Mouse (Mus musculus): Measurements from ENCODE around the gene Ddc. TPM values are rescaled to one million over a fixed set of nuclear protein-coding genes. Genes with fewer than 3 reads are reported as not detected.

The Ddc gene
- polyA plus RNA-seq, 1 experiment, result 0.69 TPM

DNA sequence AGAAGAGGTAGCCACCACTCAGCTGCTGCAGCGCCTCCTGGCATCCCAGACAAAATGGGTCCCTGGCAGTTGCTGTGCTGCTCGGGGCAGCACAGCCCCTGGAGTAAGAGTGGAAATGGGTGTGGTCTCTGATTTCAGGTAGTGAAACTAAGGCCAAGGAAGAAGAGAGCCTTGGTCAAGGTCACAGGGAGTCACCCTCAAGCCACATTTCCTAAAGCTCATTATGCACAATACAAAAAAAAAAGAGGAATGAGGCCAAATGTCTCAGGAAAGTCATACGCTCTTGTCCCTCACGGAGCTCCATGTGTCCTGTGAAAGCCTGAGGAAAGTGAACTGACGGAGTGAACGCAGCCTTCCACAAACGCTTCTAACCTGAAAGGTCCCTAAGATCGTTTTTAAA, 116.2 kb downstream of the Ddc start:
- DNase-seq (ENCODE audit: low read depth), result no peak

DNA sequence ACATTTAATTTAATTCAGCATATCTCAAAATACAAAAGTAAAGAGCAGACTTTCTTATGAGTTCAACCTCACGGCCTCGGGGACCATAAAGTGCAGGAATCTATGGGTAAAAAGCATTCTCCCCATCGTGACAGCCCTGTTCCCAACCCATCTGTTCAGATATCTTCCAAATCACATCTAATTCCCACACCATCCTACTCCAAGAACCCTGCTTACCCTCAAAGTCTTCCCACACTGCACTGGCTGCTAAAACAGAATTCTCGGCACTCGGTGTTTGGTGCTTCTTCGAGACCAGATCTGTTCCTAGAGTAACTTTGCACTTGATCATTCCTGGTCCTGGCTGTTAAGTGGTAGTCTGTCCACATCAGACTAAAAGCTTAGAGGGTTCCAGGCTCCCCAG, 119.6 kb downstream of the Ddc start:
- no peak for DNase-seq (ENCODE audit: low read depth)

DNA sequence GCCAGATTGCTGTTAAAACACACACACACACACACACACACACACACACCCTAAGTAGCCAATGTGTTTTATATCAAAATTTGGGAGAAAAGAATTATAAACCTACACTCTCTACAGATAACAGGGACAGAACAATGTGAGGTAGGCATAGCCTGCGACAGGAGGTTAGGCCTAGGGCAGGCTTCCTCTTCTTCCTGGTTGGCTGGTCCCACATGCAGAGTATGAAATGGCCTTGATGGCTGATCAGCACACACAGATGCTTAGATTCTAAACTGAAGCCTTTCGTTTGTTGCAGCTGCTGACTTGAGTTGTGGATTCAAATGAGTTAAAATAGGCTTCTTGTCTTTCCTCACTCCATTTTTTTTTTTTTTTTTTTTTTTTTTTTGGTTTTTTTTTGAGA, 120.1 kb downstream of the Ddc start:
- no peak for DNase-seq (ENCODE audit: low read depth)

DNA sequence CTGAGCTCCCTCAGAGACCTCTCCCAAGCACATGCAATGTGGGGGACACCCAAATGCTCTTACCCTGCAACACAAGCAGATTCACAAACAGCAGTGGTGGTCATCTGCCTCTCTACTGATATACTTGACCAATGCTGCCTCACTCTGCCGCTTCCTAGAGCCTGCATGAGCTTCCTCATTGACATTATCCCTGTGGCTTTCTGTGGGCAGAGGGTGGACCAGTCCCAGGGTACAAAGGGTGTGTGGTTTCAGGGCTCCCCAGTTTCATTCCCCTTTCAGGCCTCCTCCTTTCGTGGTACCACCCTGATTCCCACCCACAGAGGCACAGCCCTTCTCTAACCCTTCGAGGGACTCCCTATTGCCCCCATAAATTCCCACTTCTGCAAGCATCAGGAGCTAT, 120.7 kb downstream of the Ddc start:
- DNase-seq (ENCODE audit: low read depth), result no peak

DNA sequence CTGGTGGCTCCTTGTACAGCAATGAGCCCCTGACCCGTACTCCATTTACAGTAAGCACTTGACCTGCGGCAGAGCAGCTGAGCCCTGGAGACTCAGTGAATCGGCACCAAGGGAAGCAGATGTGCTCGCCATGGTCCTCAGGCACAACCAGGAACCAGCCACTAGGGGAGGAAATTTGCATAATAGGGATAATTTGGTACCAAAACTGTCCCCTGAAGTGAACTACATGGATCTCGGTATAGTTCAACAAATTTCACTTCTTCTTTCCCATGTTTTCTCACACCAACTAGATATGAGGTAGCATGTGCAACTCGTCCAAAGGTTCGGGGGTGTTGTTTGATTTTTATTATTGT, 121.1 kb downstream of the Ddc start:
- DNase-seq (ENCODE audit: low read depth), result no peak

DNA sequence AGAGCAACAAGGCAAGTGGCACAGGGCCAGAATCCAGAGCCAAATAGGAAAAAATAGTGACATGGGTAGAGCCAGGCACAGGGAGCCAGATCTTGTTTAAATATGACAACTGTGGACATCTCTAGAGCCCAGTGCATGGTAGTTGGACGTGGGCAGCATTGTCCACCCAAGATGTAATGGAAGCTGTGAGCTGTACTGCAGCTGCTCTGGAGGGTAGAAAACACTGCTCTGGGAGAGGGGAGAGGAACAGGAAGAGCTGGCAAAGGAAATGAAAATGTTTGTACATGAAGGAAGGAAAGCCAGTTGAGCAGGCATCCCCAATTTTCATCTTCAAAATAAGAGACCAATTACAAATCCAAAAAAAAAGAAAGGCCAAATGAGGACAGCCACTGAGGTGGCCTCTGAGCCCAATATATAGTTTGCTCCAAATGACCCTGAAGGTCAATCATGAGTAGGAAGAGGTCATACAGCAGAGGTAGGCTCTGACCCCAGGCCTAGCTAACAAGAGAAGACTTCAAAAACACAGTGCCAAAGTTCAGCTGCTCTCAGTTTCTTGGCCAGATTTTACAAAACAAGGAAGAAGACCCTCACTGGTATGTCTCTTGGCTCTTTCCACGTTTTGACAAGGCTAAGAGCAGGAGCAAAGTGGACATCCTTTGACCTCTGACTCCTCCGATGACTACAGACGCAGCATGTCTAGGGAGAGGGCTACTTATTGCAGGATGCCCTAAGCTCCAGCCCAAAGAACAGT, 121.7 kb downstream of the Ddc start:
- DNase-seq (ENCODE audit: low read depth), result no peak

DNA sequence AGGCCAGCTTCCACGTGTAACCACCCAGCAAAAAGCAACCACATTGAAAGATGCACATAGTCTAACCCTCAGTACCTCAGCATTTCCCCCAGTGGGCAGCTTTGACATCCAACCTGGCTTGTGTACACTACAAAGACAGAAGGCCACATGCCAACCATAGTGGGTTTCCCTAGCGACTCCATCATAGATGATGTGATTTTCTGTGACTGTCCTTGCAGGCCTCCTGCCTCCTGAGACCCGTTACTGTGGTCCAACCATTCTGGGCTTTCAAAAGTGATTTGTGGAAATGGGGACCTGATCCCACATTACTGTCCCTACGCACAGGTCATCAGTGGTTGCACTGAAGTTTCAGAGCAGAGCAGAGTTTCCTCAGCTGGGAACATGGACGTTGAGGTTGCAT, 123.1 kb downstream of the Ddc start:
- no peak for DNase-seq (ENCODE audit: low read depth)

DNA sequence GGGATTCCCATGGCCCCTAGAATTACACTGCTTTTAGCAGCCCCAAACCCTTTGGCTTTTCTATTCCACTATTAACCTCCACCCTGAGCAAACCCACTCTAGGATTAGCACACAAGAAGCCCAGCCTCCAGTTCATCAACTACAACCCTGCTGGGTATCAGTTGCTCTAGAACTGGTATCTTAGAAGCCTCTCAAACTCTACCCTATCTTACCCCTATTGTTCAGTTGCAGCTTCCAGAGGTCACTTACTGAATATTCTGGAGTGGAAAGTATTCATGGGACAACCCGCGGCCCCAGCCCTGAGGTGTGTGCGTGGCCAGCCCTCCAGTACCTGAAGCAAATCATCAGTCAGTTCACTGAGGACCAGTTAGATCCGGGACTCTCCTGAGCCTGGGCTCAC, 123.6 kb downstream of the Ddc start:
- no peak for DNase-seq (ENCODE audit: low read depth)

DNA sequence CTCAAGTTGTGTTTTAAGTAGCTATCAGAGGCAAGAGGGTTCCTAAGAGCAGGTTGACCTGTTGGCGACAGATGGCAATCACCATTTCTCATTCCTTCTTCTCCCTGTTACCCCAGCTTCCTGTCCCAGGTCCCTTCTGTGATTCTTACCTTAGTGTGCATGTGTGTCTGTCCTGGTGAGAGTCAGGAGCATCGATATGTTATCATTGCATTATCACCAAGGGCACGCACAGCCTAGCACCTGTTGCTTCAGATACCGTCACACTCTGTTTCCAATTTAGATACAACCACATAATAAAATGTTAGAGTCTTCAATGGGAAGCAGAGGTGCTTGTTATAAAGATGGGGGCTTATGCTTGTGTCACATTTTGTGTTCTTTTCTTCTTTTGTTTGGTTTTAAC, 125.7 kb downstream of the Ddc start:
- DNase-seq (ENCODE audit: low read depth), result no peak

DNA sequence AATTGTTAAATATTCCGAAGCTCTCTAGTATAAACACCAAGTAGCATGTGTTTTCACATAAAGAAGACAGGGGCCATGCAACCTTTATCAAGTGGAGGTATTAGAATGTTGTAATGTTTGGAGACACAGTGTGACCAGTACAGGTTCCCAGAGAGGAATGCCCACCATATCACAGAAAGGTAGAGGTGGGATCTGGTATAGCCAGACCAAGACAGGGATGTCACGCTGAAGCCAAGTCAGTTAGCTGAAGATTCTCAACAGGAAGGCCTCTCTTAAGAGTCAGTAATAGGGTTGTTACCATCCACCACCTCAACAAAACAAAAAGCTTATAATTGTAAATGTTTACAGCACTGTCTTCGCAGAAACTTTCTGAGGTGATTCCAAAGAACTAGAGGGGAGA, 127.3 kb downstream of the Ddc start:
- no peak for DNase-seq (ENCODE audit: low read depth)

DNA sequence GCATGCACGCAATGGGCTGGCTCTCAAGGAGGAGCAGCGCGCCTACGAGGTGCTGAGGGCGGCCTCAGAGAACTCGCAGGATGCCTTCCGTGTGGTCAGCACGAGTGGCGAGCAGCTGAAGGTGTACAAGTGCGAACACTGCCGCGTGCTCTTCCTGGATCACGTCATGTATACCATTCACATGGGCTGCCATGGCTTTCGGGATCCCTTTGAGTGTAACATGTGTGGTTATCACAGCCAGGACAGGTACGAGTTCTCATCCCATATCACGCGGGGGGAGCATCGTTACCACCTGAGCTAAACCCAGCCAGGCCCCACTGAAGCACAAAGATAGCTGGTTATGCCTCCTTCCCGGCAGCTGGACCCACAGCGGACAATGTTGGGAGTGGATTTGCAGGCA, 128.7 kb downstream of the Ddc start:
- DNase-seq (ENCODE audit: low read depth), result no peak

DNA sequence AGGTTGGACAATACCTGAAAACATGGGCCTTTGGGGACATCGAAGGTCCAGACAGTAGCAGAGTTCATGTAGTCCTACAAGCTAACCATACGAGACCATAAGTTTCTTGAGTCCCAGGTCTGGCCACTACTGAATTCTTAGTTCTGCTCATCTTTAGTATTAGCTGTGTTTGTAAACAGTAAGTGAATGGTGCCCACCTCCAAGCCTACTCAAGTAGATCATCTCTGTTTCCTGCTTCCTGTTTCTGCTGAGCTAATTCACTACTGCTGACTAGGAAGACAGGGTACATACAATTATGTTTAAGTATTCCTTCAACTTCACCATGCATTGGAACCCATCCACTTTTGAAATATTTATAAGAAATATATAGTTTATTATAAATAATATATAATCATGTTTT, 129.9 kb downstream of the Ddc start:
- DNase-seq (ENCODE audit: low read depth), result no peak

DNA sequence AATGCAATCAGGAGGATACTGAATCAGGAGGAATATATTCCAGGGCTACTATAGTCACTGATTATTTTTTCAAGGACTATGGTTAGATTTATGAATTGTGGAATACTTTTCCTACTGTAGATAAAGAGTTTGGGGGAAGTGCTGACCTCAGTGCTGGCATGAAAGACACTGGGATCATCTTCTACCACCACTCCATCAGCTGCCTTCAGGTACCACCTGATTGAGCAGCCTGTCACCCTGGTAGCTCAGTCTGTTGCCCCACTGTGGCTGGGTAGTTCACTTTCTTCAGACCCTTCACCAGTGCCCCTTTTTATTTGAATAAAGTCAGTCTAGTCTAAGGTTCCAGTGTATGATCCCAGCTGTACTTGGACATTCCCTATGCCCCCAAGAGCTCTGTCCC, 131.2 kb downstream of the Ddc start:
- no peak for DNase-seq (ENCODE audit: low read depth)

DNA sequence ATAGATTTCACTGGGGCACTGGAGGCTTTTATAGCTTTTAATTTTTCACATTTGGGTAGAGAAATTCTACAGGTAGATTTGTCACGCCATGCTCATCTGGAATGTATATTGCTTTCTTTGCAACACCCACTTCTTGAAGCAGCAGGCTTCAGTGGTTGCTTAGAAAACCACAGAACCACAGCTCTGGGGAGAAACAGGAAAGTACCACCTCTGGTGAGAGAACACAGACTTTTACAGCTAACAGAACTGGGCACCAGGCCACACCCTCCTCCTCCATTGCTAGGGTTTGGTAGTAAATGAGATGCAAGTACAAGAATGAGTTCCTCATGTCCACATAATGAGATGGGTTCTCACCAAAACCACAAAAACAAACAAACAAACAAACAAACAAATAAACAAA, 131.8 kb downstream of the Ddc start:
- no peak for DNase-seq (ENCODE audit: low read depth)

DNA sequence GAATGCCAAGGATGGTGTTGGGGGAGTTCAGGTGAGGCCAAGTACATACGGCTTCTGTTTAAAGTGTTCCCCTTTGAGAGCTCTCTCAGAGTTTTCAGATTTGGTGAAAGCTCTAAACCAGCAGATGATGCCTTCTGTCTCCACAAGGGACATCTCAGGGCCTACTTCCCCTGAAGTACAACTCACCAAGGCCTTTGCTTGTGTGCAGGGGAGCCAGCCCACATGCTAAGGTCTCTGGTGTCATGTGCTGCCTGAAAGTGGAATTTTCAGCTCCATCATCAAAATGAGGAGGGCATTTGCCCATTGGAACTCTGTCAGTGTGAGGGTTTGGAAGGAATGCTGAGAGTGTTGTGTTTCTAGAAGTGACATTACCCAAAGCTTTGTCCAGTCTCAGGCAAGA, 132.5 kb downstream of the Ddc start:
- DNase-seq (ENCODE audit: low read depth), result no peak

Other genes starting within 250 kb of the Ddc start
- 15.1 and 15.3 TPM in 2 replicates for gene Ikzf1, start 213.1 kb downstream of the Ddc start, polyA plus RNA-seq (2012; rRNA removed)
- 0.67 and 1.6 TPM in 2 replicates for gene Fignl1, start 89.2 kb downstream of the Ddc start, polyA plus RNA-seq (2012; rRNA removed)
- 20.4 and 24.0 TPM in 2 replicates for gene Grb10, start 140.5 kb upstream of the Ddc start, polyA plus RNA-seq (2012; rRNA removed)